Mouse (Mus musculus) hindbrain, postnatal 0 days (tissue): Measurements from ENCODE around the gene Sox15. TPM values are rescaled to one million over a fixed set of nuclear protein-coding genes. Genes with fewer than 3 reads are reported as not detected.

Experiments used
- ATAC-seq: fragments of 200-750 bp; cut with Nextera tagmentation; 2 replicates; pipeline ENCODE4 v1.8.0; 2017; ENCODE audit warnings: mild to moderate bottlenecking, moderate TSS enrichment, moderate library complexity
- DNase-seq: peaks from one replicate; pipeline ENCODE4 v3.0.0-alpha.2; 2015; ENCODE audit warnings: low spot score
- H3K27ac ChIP-seq: fragments of 300-500 bp; sonication (generic); 2 replicates; pipeline ENCODE4 v1.5.1; 2014; ENCODE audit warnings: mild to moderate bottlenecking
- H3K27me3 ChIP-seq: fragments of 300-500 bp; sonication (generic); 2 replicates; pipeline ENCODE4 v1.6.1; 2014; ENCODE audit warnings: low read length, mixed read lengths; ENCODE audit not compliant: insufficient read depth
- H3K36me3 ChIP-seq: fragments of 300-500 bp; sonication (generic); 2 replicates; pipeline ENCODE4 v1.6.1; 2014; ENCODE audit warnings: low read length, mixed read lengths; ENCODE audit not compliant: insufficient read depth
- H3K4me1 ChIP-seq: fragments of 300-500 bp; sonication (generic); 2 replicates; pipeline ENCODE4 v1.6.1; 2014; ENCODE audit warnings: antibody characterized with exemption, low read length, mixed read lengths; ENCODE audit not compliant: insufficient read depth
- H3K4me2 ChIP-seq: fragments of 300-500 bp; sonication (generic); 2 replicates; pipeline ENCODE4 v1.6.1; 2014; ENCODE audit warnings: low read depth, mild to moderate bottlenecking, low read length, moderate library complexity, mixed read lengths
- H3K4me3 ChIP-seq: fragments of 300-500 bp; sonication (generic); 2 replicates; pipeline ENCODE4 v1.5.1; 2014; ENCODE audit warnings: low read length
- H3K9ac ChIP-seq: fragments of 300-500 bp; sonication (generic); replicated peaks from 2 replicates; pipeline ENCODE4 v1.6.1; 2014; ENCODE audit warnings: mild to moderate bottlenecking, low read length, moderate library complexity, mixed read lengths
- H3K9me3 ChIP-seq: fragments of 300-500 bp; sonication (generic); 2 replicates; pipeline ENCODE4 v1.6.1; 2016; ENCODE audit warnings: low read length, mixed read lengths
- CTCF ChIP-seq: IDR thresholded peaks from 2 replicates; pipeline ENCODE4 v1.5.1; 2016; ENCODE audit warnings: antibody characterized with exemption, control low read depth, low read depth
- WGBS: fragments of 180-500 bp; shearing (Covaris S2); extraction: QIAGEN DNeasy Blood & Tissue Kit; methylation state at CpG from one replicate; pipeline ENCODE4 v1.1.7; 2014; 5-methylcytosine and 5-hydroxymethylcytosine counted together
- polyA plus RNA-seq: library from polyadenylated mRNA; unstranded; fragments of >200 nt; fragmentation: Nextera tagmentation; extraction: Ambion mirVana; gene quantifications from 2 replicates; pipeline ENCODE4 v1.2.1, GENCODE M21; 2015
- total RNA-seq: library from RNA; depleted of rRNA; stranded (reverse); fragments of >200 nt; gene quantifications from 2 replicates; pipeline ENCODE4 v1.2.3, GENCODE M21; 2014

Gene Sox15
- total and polyA plus RNA-seq, 2 experiments from 2014 or later, result 0.40 TPM; not detected in 1

DNA sequence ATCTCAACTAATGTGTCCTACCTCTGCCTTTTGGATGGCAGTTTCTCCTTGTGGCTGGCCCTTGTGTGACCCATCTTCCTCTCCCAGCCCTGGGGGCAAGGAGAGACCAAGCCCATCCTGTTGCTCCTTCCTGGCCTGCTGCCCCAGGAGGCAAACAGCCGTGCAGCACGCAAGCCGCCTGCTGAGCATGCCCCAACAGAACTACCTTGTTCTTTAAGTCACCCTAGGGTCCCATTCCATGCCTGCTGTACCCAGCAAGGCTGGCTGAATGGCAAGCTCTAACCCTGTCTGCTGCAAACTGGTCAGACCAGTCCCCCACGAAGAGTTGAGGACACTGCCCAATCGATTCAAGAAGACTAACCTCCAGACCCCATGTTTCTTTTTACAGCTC lies 946 bp downstream of the Sox15 start:
- H3K36me3 ChIP-seq, result peaks cover 35% of the 10 kb centered on the region
- no peaks in the 10 kb centered on the region for H3K9me3 ChIP-seq
- ATAC-seq, result no peak
- H3K27me3 ChIP-seq, result no peaks in the 10 kb centered on the region
- WGBS, result 86% methylated on average over 5 of the region's 5 CpGs
- DNase-seq, result no peak
- H3K27ac ChIP-seq, result no peak overlapping the region
- H3K4me2 ChIP-seq, result no peak overlapping the region
- TF ChIP-seq CTCF, result no peak
- no peak overlapping the region for H3K9ac ChIP-seq
- no peaks in the 10 kb centered on the region for H3K4me1 ChIP-seq
- H3K4me3 ChIP-seq, result no peak overlapping the region

DNA sequence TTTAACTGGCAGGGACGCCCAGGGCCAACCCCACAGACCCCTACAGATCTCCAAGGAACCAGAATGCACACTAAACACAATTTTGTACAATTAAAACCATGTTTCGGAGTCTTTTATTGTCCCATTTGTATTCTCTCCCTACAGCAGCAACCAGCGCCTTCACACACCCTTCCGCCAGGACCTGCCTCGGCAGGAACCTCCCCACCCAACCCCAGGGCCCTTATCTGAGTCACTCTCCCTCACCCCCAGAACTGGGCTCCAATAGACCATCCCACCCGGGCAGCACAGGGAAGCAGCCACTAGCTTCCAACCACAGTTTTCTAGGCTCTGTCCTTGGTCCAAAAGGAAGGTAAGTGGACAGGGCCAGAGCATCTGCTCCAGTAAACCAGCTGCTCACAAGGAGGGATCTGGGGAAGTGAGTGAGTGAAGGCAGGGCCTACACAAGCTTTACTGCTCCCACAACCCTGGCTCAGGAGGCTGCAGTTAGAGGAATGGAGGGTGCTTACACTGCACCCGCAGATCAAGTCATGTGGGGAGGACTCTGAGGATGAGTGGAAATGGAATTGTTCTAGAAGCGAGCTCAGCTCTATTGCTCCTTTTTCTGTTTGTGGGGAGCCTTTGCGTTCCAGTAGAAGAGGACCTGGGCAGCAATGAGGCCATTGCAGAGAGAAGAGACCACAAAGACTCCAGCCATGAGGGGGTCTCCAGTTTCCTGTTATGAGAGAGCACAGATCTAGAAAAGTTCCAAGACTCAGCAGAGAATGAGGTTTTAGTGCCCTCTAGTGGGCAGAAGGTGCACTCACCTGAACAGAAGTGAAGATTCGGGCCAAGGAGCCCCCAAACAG lies 1.7 kb downstream of the Sox15 start:
- 83% methylated on average over 10 of the region's 10 CpGs for WGBS
- Histone ChIP-seq H3K4me2 (no peak overlapping the region), H3K27me3 (no peaks in the 10 kb centered on the region), H3K36me3 (peaks cover 27% of the 10 kb centered on the region), H3K4me1 (no peaks in the 10 kb centered on the region), H3K4me3 (no peak overlapping the region), H3K9me3 (no peaks in the 10 kb centered on the region), H3K27ac (no peak overlapping the region), H3K9ac (0 out of 2 replicates have a peak overlapping the region, but pooled peaks have one; percentile 17)
- DNase-seq, result peak; percentile 86
- no peak for ATAC-seq
- TF ChIP-seq CTCF, result peak; percentile 88

DNA sequence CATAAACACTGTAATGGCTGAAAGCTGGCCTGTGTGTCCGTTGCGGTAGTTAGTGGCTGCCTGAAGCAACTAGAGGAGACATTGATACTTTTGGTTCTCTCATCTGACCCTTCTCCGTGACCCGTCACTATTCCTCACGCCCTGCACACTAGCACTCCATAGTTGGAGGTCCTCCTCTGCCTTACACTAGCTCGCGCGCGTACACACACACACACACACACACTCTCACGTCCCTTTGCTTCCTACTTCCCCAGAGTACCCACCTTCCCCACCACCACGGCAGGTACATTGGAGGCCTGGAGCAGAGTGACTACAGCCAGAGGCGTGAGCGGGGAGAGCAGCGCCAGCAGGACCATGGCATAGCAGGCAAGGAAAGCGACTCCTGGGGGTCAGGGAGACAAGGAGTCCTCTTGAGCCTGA lies 2.4 kb downstream of the Sox15 start:
- WGBS, result 82% methylated on average over 15 of the region's 15 CpGs
- Histone ChIP-seq H3K36me3 (peaks cover 20% of the 10 kb centered on the region), H3K9ac (no peak overlapping the region), H3K27me3 (no peaks in the 10 kb centered on the region), H3K4me2 (no peak overlapping the region), H3K9me3 (no peaks in the 10 kb centered on the region), H3K27ac (no peak overlapping the region), H3K4me3 (no peak overlapping the region), H3K4me1 (no peaks in the 10 kb centered on the region)
- no peak for TF ChIP-seq CTCF
- DNase-seq, result no peak
- ATAC-seq, result no peak

DNA sequence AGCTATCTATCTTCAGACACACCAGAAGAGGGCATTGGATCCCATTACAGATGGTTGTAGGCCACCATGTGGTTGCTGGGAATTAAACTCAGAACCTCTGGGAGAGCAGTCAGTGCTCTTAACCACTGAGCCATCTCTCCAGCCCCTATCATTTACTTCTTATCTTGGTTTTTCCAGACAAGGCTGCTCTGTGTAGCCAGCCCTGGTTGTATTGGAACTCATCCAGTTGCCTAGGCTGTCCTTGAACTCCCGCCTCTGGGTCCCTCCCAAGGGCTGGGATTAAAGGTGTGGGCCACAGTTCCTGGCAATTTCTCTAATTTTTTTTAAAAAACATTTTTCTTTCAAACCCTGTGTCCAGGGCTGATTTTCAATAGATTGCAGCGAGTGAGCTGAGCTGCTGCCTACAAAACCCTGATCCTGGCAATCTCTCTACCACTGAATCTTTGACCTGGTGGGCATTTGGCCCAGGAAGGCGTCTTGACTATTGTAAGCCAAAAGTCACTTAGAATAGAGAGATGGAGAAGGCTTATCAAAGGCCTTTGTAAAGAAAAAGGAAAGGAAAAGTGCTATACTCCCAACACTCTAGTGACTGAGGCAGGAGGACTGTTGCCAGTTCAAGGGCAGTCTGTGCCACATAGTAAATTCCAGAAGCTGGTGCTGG lies 6.2 kb downstream of the Sox15 start:
- Histone ChIP-seq H3K4me1 (no peaks in the 10 kb centered on the region), H3K27ac (peak overlapping the region; percentile 94; the same call in 1 of the 2 replicates), H3K4me2 (peak overlapping the region; percentile 54), H3K9me3 (no peaks in the 10 kb centered on the region), H3K9ac (peak overlapping the region; percentile 61; the same call in 1 of the 2 replicates), H3K36me3 (peaks cover 30% of the 10 kb centered on the region), H3K27me3 (no peaks in the 10 kb centered on the region), H3K4me3 (peak overlapping the region; percentile 54)
- WGBS, result 60% methylated on average over 3 of the region's 3 CpGs
- ATAC-seq (no peak), DNase-seq (no peak)
- TF ChIP-seq CTCF, result no peak

DNA sequence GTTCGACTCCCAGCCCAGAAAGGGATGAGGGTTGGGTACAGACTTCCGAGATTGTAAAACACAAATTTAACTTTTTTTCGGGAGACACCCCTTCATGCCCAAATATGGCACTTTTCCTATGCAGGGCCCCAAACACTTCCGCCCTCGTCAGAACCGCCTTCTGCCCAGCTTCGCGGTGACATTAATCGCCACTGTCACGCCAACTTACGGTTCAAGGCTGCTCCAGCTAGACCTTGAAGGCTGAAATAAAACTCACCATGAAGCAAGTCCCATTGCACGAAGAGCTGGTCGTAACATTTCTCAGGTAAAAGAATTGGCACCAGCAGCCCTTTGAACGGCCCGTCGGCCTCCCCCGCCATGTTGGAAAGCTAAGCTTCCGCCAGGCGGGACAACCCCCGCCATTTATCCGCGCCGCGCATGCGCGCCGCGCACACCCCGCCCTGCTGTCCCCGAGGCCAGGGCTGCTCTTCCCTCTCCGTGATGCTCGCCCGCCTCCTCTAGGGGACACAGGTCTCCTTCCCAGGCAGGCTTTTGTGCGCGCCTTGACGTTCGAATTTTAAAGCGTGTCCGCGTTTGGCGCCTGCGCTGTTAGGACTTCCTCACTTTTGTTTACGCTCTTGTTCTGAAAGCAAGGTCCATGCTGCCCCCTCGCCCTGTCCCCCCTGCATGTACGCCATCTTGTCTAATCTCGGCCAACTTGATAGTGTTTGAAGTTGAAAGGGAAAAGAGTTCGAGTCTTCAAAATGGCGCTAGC lies 7.3 kb downstream of the Sox15 start, which contains the start of gene Mpdu1:
Gene Mpdu1, minus strand, starts transcription at position 430 of the 754 bp plus-strand sequence.
- ATAC-seq (peak; percentile 97), DNase-seq (peak; percentile 99)
- Histone ChIP-seq H3K27ac (peak within 1 kb of the TSS; percentile 94), H3K9ac (peak within 1 kb of the TSS; percentile 61), H3K4me1 (no peaks in the 10 kb centered on the region), H3K4me2 (peak within 1 kb of the TSS; percentile 54), H3K36me3 (peaks cover 35% of the 10 kb centered on the region), H3K4me3 (peak within 1 kb of the TSS; percentile 54), H3K9me3 (no peaks in the 10 kb centered on the region), H3K27me3 (no peaks in the 10 kb centered on the region)
- under 1% methylated on average over 48 of the region's 48 CpGs for WGBS
- peak; percentile 68 for TF ChIP-seq CTCF

DNA sequence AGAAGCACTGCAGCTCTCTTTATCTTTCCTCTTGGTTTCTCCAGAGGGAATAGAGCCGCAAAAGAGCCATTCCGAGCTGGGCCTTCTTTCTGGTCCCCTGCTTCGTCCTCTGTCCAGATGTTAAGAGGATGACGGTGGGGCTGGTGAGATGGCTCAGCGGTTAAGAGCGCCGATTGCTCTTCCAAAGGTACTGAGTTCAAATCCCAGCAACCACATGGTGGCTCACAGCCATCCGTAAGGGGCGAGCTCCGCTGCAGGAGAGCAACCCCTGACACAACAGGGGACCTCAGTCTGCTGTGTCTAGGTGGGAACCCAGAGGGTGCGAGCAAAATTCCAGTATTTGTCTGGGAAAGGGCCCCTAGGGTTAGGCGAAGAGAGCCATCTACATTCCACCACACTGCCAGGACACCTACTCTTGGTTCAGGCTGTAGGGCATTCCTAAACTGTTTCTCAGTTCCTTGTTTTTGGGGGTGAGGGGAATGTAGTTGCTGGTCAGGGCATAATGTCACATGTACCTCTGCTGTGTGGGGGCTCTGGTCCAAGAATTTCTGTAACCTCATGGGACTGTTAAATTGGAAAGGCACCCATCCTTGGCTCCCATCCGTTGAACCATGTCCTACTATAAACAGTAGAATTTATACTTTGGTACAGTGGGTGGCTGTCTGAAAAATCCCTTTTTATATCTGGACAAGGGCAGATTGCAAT lies 8.0 kb downstream of the Sox15 start:
- Histone ChIP-seq H3K27ac (peak overlapping the region; percentile 94), H3K4me3 (peak overlapping the region; percentile 54), H3K4me1 (no peaks in the 10 kb centered on the region), H3K27me3 (no peaks in the 10 kb centered on the region), H3K9me3 (no peaks in the 10 kb centered on the region), H3K9ac (peak overlapping the region; percentile 61), H3K4me2 (peak overlapping the region; percentile 54), H3K36me3 (peaks cover 36% of the 10 kb centered on the region)
- WGBS, result 70% methylated on average over 13 of the region's 13 CpGs
- no peak for DNase-seq
- ATAC-seq, result peak; percentile 4; the same call in 1 of the 2 replicates
- no peak for TF ChIP-seq CTCF
